Mouse (Mus musculus) embryonic facial prominence, embryonic 12.5 days (tissue): ENCODE measurements around the gene Cstf2t. TPM values are rescaled to one million over a fixed set of nuclear protein-coding genes. Genes with fewer than 3 reads are reported as not detected.

Experiments
- ATAC-seq: fragments of 200-750 bp; cut with Nextera tagmentation; 2 replicates; pipeline ENCODE4 v1.8.0; 2017; ENCODE audit not compliant: insufficient number of reproducible peaks, insufficient read depth, low FRiP score, low TSS enrichment
- H3K27ac ChIP-seq: fragments of 300-500 bp; sonication (generic); 2 replicates; pipeline ENCODE4 v1.5.1; 2016; ENCODE audit warnings: mild to moderate bottlenecking
- H3K27me3 ChIP-seq: fragments of 300-500 bp; sonication (generic); 2 replicates; pipeline ENCODE4 v1.6.1; 2016; ENCODE audit warnings: mild to moderate bottlenecking, moderate library complexity
- H3K36me3 ChIP-seq: fragments of 300-500 bp; sonication (generic); 2 replicates; pipeline ENCODE4 v1.6.1; 2016; ENCODE audit warnings: mild to moderate bottlenecking
- H3K4me1 ChIP-seq: fragments of 300-500 bp; sonication (generic); 2 replicates; pipeline ENCODE4 v1.6.1; 2016
- H3K4me2 ChIP-seq: fragments of 300-500 bp; sonication (generic); replicated peaks from 2 replicates; pipeline ENCODE4 v1.6.1; 2016; ENCODE audit warnings: mild to moderate bottlenecking, moderate library complexity
- H3K4me3 ChIP-seq: fragments of 300-500 bp; sonication (generic); 2 replicates; pipeline ENCODE4 v1.5.1; 2016; ENCODE audit warnings: mild to moderate bottlenecking
- H3K9ac ChIP-seq: fragments of 300-500 bp; sonication (generic); 2 replicates; pipeline ENCODE4 v1.6.1; 2016; ENCODE audit warnings: mild to moderate bottlenecking, moderate library complexity
- H3K9me3 ChIP-seq: fragments of 300-500 bp; sonication (generic); 2 replicates; pipeline ENCODE4 v1.6.1; 2016; ENCODE audit warnings: mild to moderate bottlenecking, moderate library complexity
- WGBS: fragments of 180-500 bp; shearing (Covaris S2); methylation state at CpG from one replicate; pipeline ENCODE4 v1.1.7; 2016; 5-methylcytosine and 5-hydroxymethylcytosine counted together
- polyA plus RNA-seq: library from polyadenylated mRNA; unstranded; fragments of >200 nt; fragmentation: Nextera tagmentation; extraction: Ambion mirVana; gene quantifications from 2 replicates; pipeline ENCODE4 v1.2.1, GENCODE M21; 2016

The Cstf2t gene
- polyA plus RNA-seq, 1 experiment from 2014 or later: 78.5 TPM

DNA sequence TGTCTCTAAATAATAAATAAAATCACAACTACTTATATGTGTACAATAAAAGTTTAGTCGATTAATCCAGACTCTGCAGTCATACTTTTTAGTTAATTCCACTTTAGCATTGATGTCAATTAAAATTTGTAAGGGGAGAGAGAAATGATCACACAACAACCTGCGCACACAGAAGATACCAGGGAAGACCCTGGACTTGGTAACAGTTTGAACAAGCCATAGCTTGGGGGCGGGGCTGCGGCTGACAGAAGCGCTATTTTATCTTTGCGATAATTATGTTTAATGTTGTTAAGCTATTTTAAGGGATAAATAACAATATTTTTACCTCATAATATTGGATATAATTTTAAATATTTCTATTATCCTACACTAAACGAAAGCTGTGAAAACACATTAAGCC, 411 bp upstream of the Cstf2t start:
- H3K4me3 ChIP-seq: peak overlapping the region; percentile 68
- H3K27ac ChIP-seq: peak overlapping the region; percentile 54; the same call in 1 of the 2 replicates
- peaks cover 29% of the 10 kb centered on the region for H3K36me3 ChIP-seq
- H3K9ac ChIP-seq: 0 out of 2 replicates have a peak overlapping the region, but pooled peaks have one; percentile 4
- H3K27me3 ChIP-seq: no peaks in the 10 kb centered on the region
- H3K4me1 ChIP-seq: peaks cover 10% of the 10 kb centered on the region; the same call in 1 of the 2 replicates
- no peaks in the 10 kb centered on the region for H3K9me3 ChIP-seq
- peak overlapping the region; percentile 83 for H3K4me2 ChIP-seq
- ATAC-seq: no peak
- 20% methylated on average over 7 of the region's 7 CpGs for WGBS

DNA sequence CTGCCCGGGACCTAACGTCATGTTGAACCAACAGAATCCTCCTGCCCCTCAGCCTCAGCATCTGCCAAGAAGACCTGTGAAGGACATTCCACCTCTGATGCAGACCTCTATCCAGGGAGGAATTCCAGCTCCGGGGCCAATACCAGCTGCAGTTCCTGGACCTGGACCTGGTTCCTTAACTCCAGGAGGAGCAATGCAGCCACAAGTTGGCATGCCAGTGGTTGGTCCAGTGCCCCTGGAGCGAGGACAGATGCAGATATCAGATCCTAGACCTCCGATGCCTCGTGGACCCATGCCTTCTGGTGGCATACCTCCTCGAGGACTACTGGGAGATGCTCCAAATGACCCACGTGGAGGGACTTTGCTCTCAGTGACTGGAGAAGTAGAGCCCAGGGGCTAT, 1.1 kb downstream of the Cstf2t start:
- Histone ChIP-seq H3K9me3 (no peaks in the 10 kb centered on the region), H3K27ac (no peak overlapping the region), H3K4me2 (peak overlapping the region; percentile 83), H3K27me3 (no peaks in the 10 kb centered on the region), H3K4me3 (peak overlapping the region; percentile 68), H3K9ac (no peak overlapping the region), H3K4me1 (peaks cover 10% of the 10 kb centered on the region; the same call in 1 of the 2 replicates), H3K36me3 (peaks cover 29% of the 10 kb centered on the region)
- no peak for ATAC-seq
- 96% methylated on average over 8 of the region's 8 CpGs for WGBS

DNA sequence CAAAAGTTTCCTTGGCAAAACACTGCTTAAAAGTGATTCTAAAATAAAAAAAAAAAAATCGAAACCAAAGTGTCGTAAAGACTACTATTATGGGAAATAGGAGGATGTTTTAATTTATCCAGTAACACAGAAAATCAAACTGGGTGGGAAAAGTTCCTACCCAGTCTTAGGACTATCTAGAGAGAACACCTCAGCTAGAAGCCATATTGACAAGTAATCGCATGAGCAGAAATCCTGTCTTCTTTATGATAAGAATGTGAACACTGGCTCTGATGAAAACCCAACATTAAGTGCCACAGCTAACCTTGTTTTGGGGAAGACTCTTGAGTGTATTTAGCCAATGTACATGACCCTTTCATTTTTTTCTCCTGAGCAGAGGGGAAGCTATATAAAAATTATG, 15.2 kb downstream of the Cstf2t start:
- Histone ChIP-seq H3K4me1 (no peaks in the 10 kb centered on the region), H3K9me3 (no peaks in the 10 kb centered on the region), H3K27me3 (no peaks in the 10 kb centered on the region), H3K36me3 (no peaks in the 10 kb centered on the region), H3K4me3 (no peak overlapping the region), H3K27ac (no peak overlapping the region), H3K4me2 (no peak overlapping the region), H3K9ac (no peak overlapping the region)
- ATAC-seq: no peak
- WGBS: 66% methylated on average over 3 of the region's 3 CpGs

DNA sequence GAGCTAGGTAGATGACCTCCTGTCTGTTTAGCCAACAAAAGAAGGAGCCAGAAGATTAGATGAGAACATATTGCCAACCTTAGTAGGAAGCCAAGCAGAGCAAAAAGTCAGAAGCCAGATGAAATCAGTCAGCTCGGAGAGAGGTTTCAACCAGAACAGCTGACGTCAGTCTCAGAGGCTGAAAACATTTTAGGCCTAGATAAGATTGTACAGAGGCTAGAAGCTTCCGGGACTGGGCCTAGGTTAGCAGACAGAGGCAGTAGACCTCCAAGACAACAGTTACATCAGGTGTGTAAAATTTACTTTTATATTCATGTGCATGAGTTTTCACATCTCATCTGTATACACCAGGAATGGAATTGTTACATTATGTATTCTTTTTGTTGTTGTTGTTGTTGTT, 16.7 kb downstream of the Cstf2t start:
- no peak for ATAC-seq
- Histone ChIP-seq H3K27me3 (no peaks in the 10 kb centered on the region), H3K9ac (no peak overlapping the region), H3K4me1 (no peaks in the 10 kb centered on the region), H3K4me2 (no peak overlapping the region), H3K36me3 (no peaks in the 10 kb centered on the region), H3K4me3 (no peak overlapping the region), H3K9me3 (no peaks in the 10 kb centered on the region), H3K27ac (no peak overlapping the region)
- 82% methylated on average over 3 of the region's 3 CpGs for WGBS

DNA sequence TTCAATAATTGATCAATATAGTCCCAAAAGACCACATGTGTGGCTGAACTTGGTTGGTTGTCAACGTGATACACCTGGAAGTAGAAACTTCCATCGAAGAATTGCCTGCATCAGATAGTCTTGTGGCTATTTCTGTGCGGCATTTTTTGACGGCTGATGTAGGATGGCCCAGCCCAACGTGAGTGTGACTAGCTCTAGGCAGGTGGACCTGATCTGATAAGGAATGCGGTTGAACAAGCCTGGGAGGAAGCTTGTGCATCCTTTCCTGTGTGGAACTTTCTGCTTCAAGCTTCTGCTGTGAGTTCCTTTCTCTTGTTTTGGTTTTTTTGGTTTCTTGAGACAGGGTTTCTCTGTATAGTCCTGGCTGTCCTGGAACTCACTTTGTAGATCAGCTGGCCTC, 22.1 kb downstream of the Cstf2t start:
- H3K9me3 ChIP-seq: no peaks in the 10 kb centered on the region
- no peaks in the 10 kb centered on the region for H3K27me3 ChIP-seq
- H3K4me1 ChIP-seq: peaks cover 9% of the 10 kb centered on the region
- no peak overlapping the region for H3K27ac ChIP-seq
- no peak overlapping the region for H3K4me2 ChIP-seq
- H3K4me3 ChIP-seq: no peak overlapping the region
- no peaks in the 10 kb centered on the region for H3K36me3 ChIP-seq
- 83% methylated on average over 6 of the region's 6 CpGs for WGBS
- no peak overlapping the region for H3K9ac ChIP-seq
- ATAC-seq: no peak

DNA sequence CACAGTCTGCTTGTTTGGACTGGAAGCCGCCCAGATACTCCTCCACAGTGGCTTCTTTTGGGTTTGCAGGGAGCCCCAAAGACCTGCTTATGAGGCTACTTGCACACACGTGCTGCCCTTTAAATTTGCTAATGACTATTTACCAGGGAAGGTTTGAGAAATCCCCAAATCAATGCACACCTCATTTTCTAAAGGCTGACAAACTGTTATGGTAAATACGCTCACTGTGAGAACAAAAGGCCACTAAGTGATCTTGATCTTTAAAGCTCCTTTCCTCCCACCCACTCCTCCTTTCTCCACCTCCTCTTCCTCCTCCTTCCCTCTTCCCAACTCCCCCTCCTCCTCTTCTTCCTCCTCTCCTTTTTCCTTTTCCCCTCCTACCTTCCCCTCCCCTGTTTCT, 23.4 kb downstream of the Cstf2t start:
- H3K4me3 ChIP-seq: no peak overlapping the region
- H3K27me3 ChIP-seq: no peaks in the 10 kb centered on the region
- WGBS: 37% methylated on average over 3 of the region's 3 CpGs
- no peak overlapping the region for H3K27ac ChIP-seq
- no peak overlapping the region for H3K4me2 ChIP-seq
- ATAC-seq: no peak
- no peak overlapping the region for H3K9ac ChIP-seq
- H3K36me3 ChIP-seq: no peaks in the 10 kb centered on the region
- H3K4me1 ChIP-seq: peaks cover 9% of the 10 kb centered on the region
- no peaks in the 10 kb centered on the region for H3K9me3 ChIP-seq

DNA sequence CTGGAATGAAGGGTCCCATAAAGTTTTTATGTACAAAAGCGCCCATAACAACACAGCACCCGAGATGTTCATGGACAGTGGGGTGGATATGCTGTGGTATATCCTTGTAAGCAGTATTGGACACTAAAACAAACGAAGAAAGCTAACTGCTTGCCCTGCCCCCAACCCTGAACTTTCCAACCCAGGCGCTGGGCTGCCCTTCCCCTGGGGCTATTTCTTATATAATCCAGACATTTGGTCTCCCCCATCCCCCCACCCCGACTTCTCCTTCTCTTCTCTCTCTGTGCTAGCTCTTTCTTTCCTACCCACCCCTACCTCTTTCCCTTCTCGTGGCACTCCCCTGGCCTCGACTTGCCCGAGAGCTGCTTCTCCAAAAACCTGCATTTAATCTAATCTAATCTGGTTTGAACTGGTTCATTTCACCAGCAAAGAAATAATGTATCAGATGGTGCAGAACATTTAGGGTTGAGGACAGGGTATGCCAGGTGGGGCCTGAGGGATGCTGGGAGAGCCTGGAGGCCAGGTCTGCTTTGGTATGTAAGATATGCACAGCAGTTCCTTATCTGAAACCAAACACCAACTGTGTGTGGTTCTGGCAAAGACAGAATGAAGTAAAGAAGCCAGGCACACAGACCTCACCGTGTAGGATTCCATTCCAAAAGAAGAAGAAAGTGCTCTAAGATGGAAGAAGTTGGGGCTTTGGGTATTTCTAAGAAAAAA, 24.4 kb downstream of the Cstf2t start:
- H3K4me3 ChIP-seq: no peak overlapping the region
- peak; percentile 41; the same call in 1 of the 2 replicates for ATAC-seq
- WGBS: 20% methylated on average over 9 of the region's 9 CpGs

DNA sequence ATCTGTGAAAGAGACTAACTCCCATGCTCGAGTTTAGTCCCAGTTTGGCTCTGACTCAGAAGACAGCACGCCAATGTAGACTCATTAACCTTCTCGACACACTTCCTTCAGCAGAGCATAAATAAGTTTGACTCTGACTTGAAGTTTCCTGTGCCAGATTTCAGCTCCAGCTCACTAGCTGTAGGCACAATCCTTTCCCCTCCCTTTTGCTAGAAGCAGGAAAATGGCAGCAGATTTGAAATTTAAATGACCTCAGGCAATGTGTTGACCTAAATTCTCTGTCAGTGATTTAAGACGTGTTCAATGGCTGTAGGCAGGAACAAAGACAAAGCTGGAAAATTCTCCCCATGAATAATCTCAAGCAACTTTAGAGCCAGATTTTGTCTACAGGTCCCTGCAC, 32.1 kb downstream of the Cstf2t start:
- no peak for ATAC-seq
- Histone ChIP-seq H3K27ac (no peak overlapping the region), H3K9ac (no peak overlapping the region), H3K4me3 (no peak overlapping the region), H3K9me3 (no peaks in the 10 kb centered on the region), H3K4me1 (no peaks in the 10 kb centered on the region), H3K36me3 (no peaks in the 10 kb centered on the region), H3K4me2 (no peak overlapping the region), H3K27me3 (no peaks in the 10 kb centered on the region)
- WGBS: 59% methylated on average over 4 of the region's 4 CpGs

More for the DNA sequence above, 24.4 kb downstream of the Cstf2t start:
- Histone ChIP-seq H3K9me3 (no peaks in the 10 kb centered on the region), H3K9ac (no peak overlapping the region), H3K27ac (no peak overlapping the region), H3K27me3 (no peaks in the 10 kb centered on the region), H3K4me2 (no peak overlapping the region), H3K4me1 (peaks cover 9% of the 10 kb centered on the region), H3K36me3 (no peaks in the 10 kb centered on the region)

DNA sequence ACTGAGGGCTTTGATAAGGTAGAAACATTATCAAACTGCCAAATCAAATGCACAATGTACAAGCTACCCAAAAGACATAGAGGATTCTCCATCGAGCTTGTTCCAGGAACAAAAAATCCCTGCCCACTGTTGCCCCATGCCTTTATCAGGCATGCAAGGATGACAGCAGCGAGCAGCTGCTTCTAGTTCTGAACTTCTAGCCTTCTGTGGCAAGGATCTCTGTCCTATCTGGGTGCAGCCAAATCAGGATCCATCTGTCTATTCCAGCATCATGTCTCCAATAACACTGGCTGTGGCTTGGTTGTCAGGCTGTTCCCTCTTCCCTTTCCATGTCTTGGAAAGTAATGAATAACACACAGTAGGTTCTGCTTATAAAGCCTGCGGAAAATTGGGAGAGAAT, 42.0 kb downstream of the Cstf2t start:
- H3K4me2 ChIP-seq: no peak overlapping the region
- H3K27ac ChIP-seq: no peak overlapping the region
- no peaks in the 10 kb centered on the region for H3K36me3 ChIP-seq
- H3K4me3 ChIP-seq: no peak overlapping the region
- H3K27me3 ChIP-seq: no peaks in the 10 kb centered on the region
- WGBS: 83% methylated on average over 3 of the region's 3 CpGs
- no peaks in the 10 kb centered on the region for H3K9me3 ChIP-seq
- H3K4me1 ChIP-seq: no peaks in the 10 kb centered on the region
- no peak for ATAC-seq
- no peak overlapping the region for H3K9ac ChIP-seq

DNA sequence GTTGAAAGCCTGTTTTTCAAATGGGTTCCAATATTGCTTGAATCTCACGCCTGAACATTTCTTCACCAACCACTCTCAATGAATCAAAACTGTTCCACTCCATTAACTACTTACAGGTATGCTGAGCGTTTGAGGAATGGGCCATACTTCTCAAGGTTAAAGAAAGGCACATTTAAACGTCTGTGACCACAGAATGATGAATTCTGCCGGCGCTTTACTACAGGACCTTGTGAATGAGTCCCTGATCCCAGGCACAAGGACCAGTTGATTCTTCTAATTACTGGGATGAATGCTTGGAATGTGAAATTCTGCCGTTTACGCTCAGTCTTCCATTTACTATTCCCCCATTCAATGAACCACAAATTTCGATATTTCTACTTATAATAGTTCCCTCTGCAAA, 50.0 kb downstream of the Cstf2t start:
- WGBS: 65% methylated on average over 8 of the region's 8 CpGs
- H3K9ac ChIP-seq: no peak overlapping the region

DNA sequence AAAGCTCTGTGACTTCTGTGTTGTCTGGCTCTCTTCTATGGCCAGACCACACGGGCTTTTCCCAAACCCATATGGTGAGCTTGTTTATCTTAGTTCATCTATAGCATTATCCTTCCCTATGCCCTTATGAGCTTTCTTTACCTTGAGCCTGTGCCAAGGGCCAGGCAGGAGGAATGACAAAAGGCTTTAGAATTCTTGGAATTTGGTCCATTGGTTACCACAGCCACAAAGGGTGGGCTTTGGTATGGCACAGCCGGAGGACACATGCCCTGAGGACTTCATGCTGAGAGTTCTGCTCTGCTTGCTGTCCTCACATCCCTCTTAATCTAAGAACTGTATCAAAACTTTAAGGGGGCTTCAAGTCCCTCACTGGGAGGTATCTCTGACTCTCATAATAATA, 53.7 kb downstream of the Cstf2t start:
- Histone ChIP-seq H3K9me3 (no peaks in the 10 kb centered on the region), H3K4me1 (no peaks in the 10 kb centered on the region), H3K4me3 (no peak overlapping the region), H3K4me2 (no peak overlapping the region), H3K27me3 (no peaks in the 10 kb centered on the region), H3K36me3 (no peaks in the 10 kb centered on the region), H3K9ac (no peak overlapping the region), H3K27ac (no peak overlapping the region)
- WGBS: 18% methylated on average over 2 of the region's 2 CpGs
- no peak for ATAC-seq

More for the DNA sequence above, 50.0 kb downstream of the Cstf2t start:
- Histone ChIP-seq H3K9me3 (no peaks in the 10 kb centered on the region), H3K27ac (no peak overlapping the region), H3K36me3 (no peaks in the 10 kb centered on the region), H3K4me2 (no peak overlapping the region), H3K4me3 (no peak overlapping the region), H3K27me3 (no peaks in the 10 kb centered on the region), H3K4me1 (no peaks in the 10 kb centered on the region)
- no peak for ATAC-seq
